Mouse (Mus musculus) heart, postnatal 0 days (tissue): ENCODE data around the gene Asap2.

Source experiments
- CTCF ChIP-seq: IDR thresholded peaks from 2 replicates; pipeline ENCODE4 v1.5.1; 2016; ENCODE audit warnings: antibody characterized with exemption, control low read depth, low read depth
- EP300 ChIP-seq: IDR thresholded peaks from 2 replicates; pipeline ENCODE4 v1.6.1; 2016; ENCODE audit warnings: antibody characterized with exemption, low read depth

GRCm38 (mm10) chr12:21263256-21263655 lies 273.0 kb downstream of the Asap2 start:
- no peak for TF ChIP-seq EP300
- no peak for TF ChIP-seq CTCF
